Mouse (Mus musculus) gonadal fat pad, adult 2 months (tissue): ENCODE measurements around the gene Fgr. TPM values are rescaled to one million over a fixed set of nuclear protein-coding genes. Genes with fewer than 3 reads are reported as not detected.

Experiments used
- DNase-seq: peaks from one replicate; pipeline ENCODE4 v3.0.0-alpha.2; 2012; ENCODE audit warnings: low read depth
- polyA plus RNA-seq: library from polyadenylated mRNA; depleted of rRNA; stranded (reverse); fragments of >200 nt; gene quantifications from 2 replicates; pipeline ENCODE4 v1.2.3, GENCODE M21; 2012; rRNA removed

Fgr gene
- polyA plus RNA-seq, 1 experiment: 3.3 TPM

GRCm38 (mm10) chr4:133050837-133051549 lies 77.1 kb downstream of the Fgr start:
- DNase-seq: no peak

GRCm38 (mm10) chr4:133051550-133051865 lies 77.6 kb downstream of the Fgr start:
- DNase-seq: no peak

Other genes with a start within 250 kb of the Fgr start
- gene Xkr8, start 241.5 kb upstream of the Fgr start, polyA plus RNA-seq: 8.8 and 11.5 TPM in 2 replicates
- 18.4 and 20.3 TPM in 2 replicates for gene Smpdl3b, start 216.8 kb upstream of the Fgr start, polyA plus RNA-seq
- gene Rpa2, start 205.8 kb upstream of the Fgr start, polyA plus RNA-seq: 20.9 and 21.6 TPM in 2 replicates
- 7.2 and 7.8 TPM in 2 replicates for gene Themis2, start 177.7 kb upstream of the Fgr start, polyA plus RNA-seq
- 29.4 and 29.7 TPM in 2 replicates for gene Ppp1r8, start 130.9 kb upstream of the Fgr start, polyA plus RNA-seq
- 33.4 and 37.6 TPM in 2 replicates for gene Stx12, start 89.6 kb upstream of the Fgr start, polyA plus RNA-seq
- 14.7 TPM in 2 replicates for gene Fam76a, start 51.5 kb upstream of the Fgr start, polyA plus RNA-seq
- 18.3 and 30.3 TPM in 2 replicates for gene Ahdc1, start 37.2 kb downstream of the Fgr start, polyA plus RNA-seq
- gene Wasf2, start 156.4 kb downstream of the Fgr start, polyA plus RNA-seq: 47.2 and 62.0 TPM in 2 replicates
- 8.6 and 21.6 TPM in 2 replicates for gene Cd164l2, start 238.0 kb downstream of the Fgr start, polyA plus RNA-seq
- gene Gpr3, start 238.4 kb downstream of the Fgr start, polyA plus RNA-seq: 0.32 and 0.71 TPM in 2 replicates